Mouse (Mus musculus) CH12.LX (cell line): ENCODE data around the gene Lrrc8b. TPM values are rescaled to one million over a fixed set of nuclear protein-coding genes. Genes with fewer than 3 reads are reported as not detected.

Experiments used
- DNase-seq: peaks from one replicate; pipeline ENCODE4 v3.0.0-alpha.2; 2013; ENCODE audit errors: extremely low read depth
- H3K27ac ChIP-seq: 2 replicates; pipeline ENCODE4 v1.5.1; 2012; ENCODE audit warnings: low read depth, mild to moderate bottlenecking, control low read depth, moderate library complexity; ENCODE audit not compliant: insufficient read depth
- H3K27me3 ChIP-seq: replicated peaks from 2 replicates; pipeline ENCODE3; 2012; ENCODE audit warnings: inconsistent platforms
- H3K36me3 ChIP-seq, 2 experiments: replicated peaks in 1 of 2; 2 replicates each; pipeline versions ENCODE3 to v1.6.1; 2012; ENCODE audit warnings: inconsistent platforms in 1 of 2, low read length in 1 of 2, mild to moderate bottlenecking in 1 of 2, mixed read lengths in 1 of 2, moderate library complexity in 1 of 2; ENCODE audit not compliant: control insufficient read depth in 1 of 2, insufficient read depth in 1 of 2
- H3K4me1 ChIP-seq, 2 experiments: 2 replicates each; pipeline ENCODE4 v1.6.1; 2012; ENCODE audit warnings: inconsistent platforms in 1 of 2, moderate library complexity in 1 of 2; ENCODE audit not compliant: insufficient read depth in 2 of 2, control insufficient read depth in 1 of 2
- H3K4me2 ChIP-seq: 2 replicates; pipeline ENCODE4 v1.6.1; 2012; ENCODE audit warnings: low read depth, mild to moderate bottlenecking, control low read depth; ENCODE audit not compliant: poor library complexity, insufficient read depth, severe bottlenecking
- H3K4me3 ChIP-seq, 3 experiments: fragments of 150-350 bp in 1 of 3; sonication (generic) in 1 of 3; replicated peaks in 1 of 3; 2 replicates each; pipeline versions ENCODE3 to v1.5.1; 2011 to 2012; ENCODE audit warnings: low read depth in 2 of 3, low read length in 2 of 3, mild to moderate bottlenecking in 2 of 3, moderate library complexity in 2 of 3, control low read depth in 1 of 3, improper control_type of control experiment in 1 of 3, inconsistent platforms in 1 of 3, mixed read lengths in 1 of 3; ENCODE audit not compliant: poor library complexity in 1 of 3
- H3K79me2 ChIP-seq: replicated peaks from 2 replicates; pipeline ENCODE4 v1.6.1; 2012; ENCODE audit warnings: mild to moderate bottlenecking, moderate library complexity; ENCODE audit not compliant: control insufficient read depth, poor library complexity, insufficient read depth, severe bottlenecking; ENCODE audit errors: extremely low read depth
- H3K9ac ChIP-seq: 2 replicates; pipeline ENCODE4 v1.6.1; 2012; ENCODE audit warnings: low read depth, mild to moderate bottlenecking, control low read depth, moderate library complexity; ENCODE audit not compliant: insufficient read depth
- H3K9me3 ChIP-seq: replicated peaks from 2 replicates; pipeline ENCODE3; 2012; ENCODE audit warnings: low read length, inconsistent platforms, mixed read lengths
- BHLHE40 ChIP-seq: IDR thresholded peaks from 2 replicates; pipeline ENCODE4 v1.6.1; 2011; ENCODE audit warnings: mild to moderate bottlenecking, low read depth, low read length, improper control_type of control experiment
- CHD1 ChIP-seq: IDR thresholded peaks from 2 replicates; pipeline ENCODE4 v1.6.1; 2012; ENCODE audit warnings: low read depth, low read length, improper control_type of control experiment, inconsistent platforms
- CHD2 ChIP-seq: IDR thresholded peaks from 2 replicates; pipeline ENCODE4 v1.6.1; 2011; ENCODE audit warnings: low read length, improper control_type of control experiment
- E2F4 ChIP-seq: IDR thresholded peaks from 2 replicates; pipeline ENCODE4 v1.6.1; 2011; ENCODE audit warnings: low read depth, low read length, improper control_type of control experiment; ENCODE audit not compliant: insufficient replicate concordance
- ELF1 ChIP-seq: IDR thresholded peaks from 2 replicates; pipeline ENCODE4 v1.6.1; 2014; ENCODE audit warnings: low read depth, mild to moderate bottlenecking, inconsistent platforms, low read length, improper control_type of control experiment
- ETS1 ChIP-seq: conservative IDR thresholded peaks from 2 replicates; pipeline ENCODE4 v1.6.1; 2012; ENCODE audit warnings: low read depth, mild to moderate bottlenecking, inconsistent platforms, low read length, improper control_type of control experiment, moderate library complexity
- HCFC1 ChIP-seq: IDR thresholded peaks from 2 replicates; pipeline ENCODE4 v1.6.1; 2012; ENCODE audit warnings: low read depth, mild to moderate bottlenecking, inconsistent platforms, low read length, improper control_type of control experiment
- JUN ChIP-seq: IDR thresholded peaks from 2 replicates; pipeline ENCODE4 v1.6.1; 2011; ENCODE audit warnings: low read depth, mild to moderate bottlenecking, low read length, improper control_type of control experiment, moderate library complexity; ENCODE audit not compliant: insufficient read depth
- MAFK ChIP-seq: IDR thresholded peaks from 2 replicates; pipeline ENCODE4 v1.6.1; 2011; ENCODE audit warnings: low read length, improper control_type of control experiment; ENCODE audit not compliant: insufficient replicate concordance
- MAX ChIP-seq: IDR thresholded peaks from 2 replicates; pipeline ENCODE4 v1.6.1; 2011; ENCODE audit warnings: low read length, improper control_type of control experiment
- MAZ ChIP-seq: IDR thresholded peaks from 2 replicates; pipeline ENCODE4 v1.6.1; 2012; ENCODE audit warnings: low read depth, mild to moderate bottlenecking, inconsistent platforms, low read length, improper control_type of control experiment, moderate library complexity
- MEF2A ChIP-seq: IDR thresholded peaks from 2 replicates; pipeline ENCODE4 v1.6.1; 2014; ENCODE audit warnings: low read depth, mild to moderate bottlenecking, inconsistent platforms, low read length, improper control_type of control experiment, borderline replicate concordance
- MXI1 ChIP-seq: IDR thresholded peaks from 2 replicates; pipeline ENCODE4 v1.6.1; 2011; ENCODE audit warnings: mild to moderate bottlenecking, low read depth, low read length, improper control_type of control experiment
- MYC ChIP-seq: IDR thresholded peaks from 2 replicates; pipeline ENCODE4 v1.6.1; 2011; ENCODE audit warnings: low read depth, mild to moderate bottlenecking, improper control_type of control experiment, low read length
- NELFE ChIP-seq: IDR thresholded peaks from 2 replicates; pipeline ENCODE4 v1.6.1; 2011; ENCODE audit warnings: low read depth, low read length, improper control_type of control experiment
- NRF1 ChIP-seq: IDR thresholded peaks from 2 replicates; pipeline ENCODE4 v1.6.1; 2014; ENCODE audit warnings: low read depth, mild to moderate bottlenecking, inconsistent platforms, low read length, improper control_type of control experiment, moderate library complexity
- PAX5 ChIP-seq: IDR thresholded peaks from 2 replicates; pipeline ENCODE4 v1.6.1; 2012; ENCODE audit warnings: low read length, inconsistent platforms, mixed read lengths
- POLR2AphosphoS2 ChIP-seq: IDR thresholded peaks from 2 replicates; pipeline ENCODE4 v1.6.1; 2011; ENCODE audit warnings: low read depth, low read length, improper control_type of control experiment
- RCOR1 ChIP-seq: conservative IDR thresholded peaks from 2 replicates; pipeline ENCODE4 v1.6.1; 2012; ENCODE audit warnings: low read depth, mild to moderate bottlenecking, inconsistent platforms, low read length, improper control_type of control experiment
- SIN3A ChIP-seq: IDR thresholded peaks from 2 replicates; pipeline ENCODE4 v1.6.1; 2012; ENCODE audit warnings: low read length, improper control_type of control experiment, inconsistent platforms
- TCF12 ChIP-seq: IDR thresholded peaks from 2 replicates; pipeline ENCODE4 v1.6.1; 2014; ENCODE audit warnings: low read depth, mild to moderate bottlenecking, inconsistent platforms, low read length, improper control_type of control experiment
- UBTF ChIP-seq: IDR thresholded peaks from 2 replicates; pipeline ENCODE4 v1.6.1; 2012; ENCODE audit warnings: low read depth, mild to moderate bottlenecking, inconsistent platforms, low read length, improper control_type of control experiment, moderate library complexity
- USF2 ChIP-seq: conservative IDR thresholded peaks from 2 replicates; pipeline ENCODE4 v1.6.1; 2011; ENCODE audit warnings: low read depth, low read length, improper control_type of control experiment
- ZC3H11A ChIP-seq: IDR thresholded peaks from 2 replicates; pipeline ENCODE4 v1.6.1; 2012; ENCODE audit warnings: low read depth, mild to moderate bottlenecking, inconsistent platforms, low read length, improper control_type of control experiment
- ZKSCAN1 ChIP-seq: IDR thresholded peaks from 2 replicates; pipeline ENCODE4 v1.6.1; 2012; ENCODE audit warnings: low read depth, inconsistent platforms, low read length, improper control_type of control experiment, borderline replicate concordance
- ZMIZ1 ChIP-seq: IDR thresholded peaks from 2 replicates; pipeline ENCODE4 v1.6.1; 2012; ENCODE audit warnings: low read depth, mild to moderate bottlenecking, inconsistent platforms, low read length, improper control_type of control experiment
- dilution Hi-C: fragments of 300-500 bp; cut with MboI; formaldehyde crosslinking; loops from 2 replicates; pipeline ENCODE4 v1.14.3; 2020; ENCODE audit warnings: low sequenced_read_pairs; ENCODE audit not compliant: extremely low pct_unique_long_range_greater_than_20kb, extremely low pct_ligation_motif_present
- in situ Hi-C: fragments of 300-500 bp; cut with MboI; formaldehyde crosslinking; loops from 3 replicates; pipeline ENCODE4 v1.14.3; 2019; ENCODE audit warnings: low sequenced_read_pairs, low pct_ligation_motif_present, low pct_unique_long_range_greater_than_20kb, mixed read lengths
- polyA plus RNA-seq: library from polyadenylated mRNA; unstranded; fragments of >175 nt; gene quantifications from 2 replicates; pipeline ENCODE4 v1.2.1, GENCODE M21; 2012; ENCODE audit warnings: low read depth; ENCODE audit not compliant: insufficient read length
- total RNA-seq, 2 experiments: library from RNA; depleted of rRNA; stranded (reverse); fragments of 300-350 nt in 1 of 2; fragments of >200 nt in 1 of 2; gene quantifications; 2 replicates each; pipeline ENCODE4 v1.2.3; 2012 to 2014

The Lrrc8b gene
- total and polyA plus RNA-seq, 3 experiments = 0.21 to 0.40 (median 0.40) TPM

GRCm38 (mm10) chr5:105460551-105460950 is 45.0 kb downstream of the Lrrc8b start:
- Histone ChIP-seq H3K9ac (no peak overlapping the region), H3K9me3 (no peaks in the 10 kb centered on the region), H3K27me3 (no peaks in the 10 kb centered on the region), H3K4me2 (no peak overlapping the region), H3K27ac (no peak overlapping the region), H3K4me1 (no peaks in the 10 kb centered on the region), H3K4me3 (no peak overlapping the region), H3K36me3 (no peaks in the 10 kb centered on the region), H3K79me2 (no peaks in the 10 kb centered on the region)
- TF ChIP-seq JUN (no peak), NRF1 (no peak), UBTF (no peak), MAX (no peak), MAFK (no peak), CHD2 (no peak), MXI1 (no peak), ZC3H11A (no peak), BHLHE40 (no peak), MYC (no peak), MEF2A (no peak), SIN3A (no peak), ETS1 (no peak), CHD1 (no peak), ZKSCAN1 (no peak), HCFC1 (no peak), TCF12 (no peak)
- dilution Hi-C loops = no loop called here
- in situ Hi-C loops = no loop called here
- DNase-seq = no peak

DNA sequence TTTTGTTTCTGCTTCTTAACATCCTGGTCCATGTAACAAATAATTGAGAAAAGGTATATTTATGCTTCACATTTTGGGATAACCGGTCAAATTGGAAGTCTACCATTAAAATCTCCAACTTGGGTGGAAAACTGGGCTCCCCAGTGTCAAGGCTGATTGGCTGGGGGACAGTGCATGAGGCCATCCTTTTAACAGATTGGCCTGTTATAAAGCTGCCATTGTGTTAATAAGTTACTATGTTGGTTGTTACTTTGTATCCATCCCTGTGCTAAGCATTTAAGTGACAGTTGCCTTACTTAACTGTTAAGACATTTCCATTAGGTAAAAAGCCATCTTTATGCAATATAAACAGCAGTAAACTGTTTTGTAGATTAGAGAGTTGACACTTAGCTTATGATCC is 45.5 kb downstream of the Lrrc8b start:
- in situ Hi-C loops (no loop called here), dilution Hi-C loops (no loop called here)
- Histone ChIP-seq H3K9me3 (no peaks in the 10 kb centered on the region), H3K9ac (no peak overlapping the region), H3K4me3 (no peak overlapping the region), H3K4me2 (no peak overlapping the region), H3K27me3 (no peaks in the 10 kb centered on the region), H3K27ac (no peak overlapping the region), H3K36me3 (no peaks in the 10 kb centered on the region), H3K79me2 (no peaks in the 10 kb centered on the region), H3K4me1 (no peaks in the 10 kb centered on the region)
- TF ChIP-seq RCOR1 (no peak), JUN (no peak), POLR2AphosphoS2 (no peak), MXI1 (no peak), ELF1 (no peak), CHD1 (no peak), USF2 (no peak), PAX5 (no peak), TCF12 (no peak), NRF1 (no peak), MAFK (no peak), SIN3A (no peak), MAZ (no peak), ZKSCAN1 (no peak), NELFE (no peak), MAX (no peak), UBTF (no peak), ZMIZ1 (no peak), E2F4 (no peak), ETS1 (no peak)
- no peak for DNase-seq
